Mouse (Mus musculus) mesoderm, embryonic 11.5 days (tissue): ENCODE results near the gene Mief1.

Experiments used
- DNase-seq: peaks from one replicate; pipeline ENCODE4 v3.0.0-alpha.2; 2012; ENCODE audit warnings: low read depth, low spot score

The Mief1 gene

DNA sequence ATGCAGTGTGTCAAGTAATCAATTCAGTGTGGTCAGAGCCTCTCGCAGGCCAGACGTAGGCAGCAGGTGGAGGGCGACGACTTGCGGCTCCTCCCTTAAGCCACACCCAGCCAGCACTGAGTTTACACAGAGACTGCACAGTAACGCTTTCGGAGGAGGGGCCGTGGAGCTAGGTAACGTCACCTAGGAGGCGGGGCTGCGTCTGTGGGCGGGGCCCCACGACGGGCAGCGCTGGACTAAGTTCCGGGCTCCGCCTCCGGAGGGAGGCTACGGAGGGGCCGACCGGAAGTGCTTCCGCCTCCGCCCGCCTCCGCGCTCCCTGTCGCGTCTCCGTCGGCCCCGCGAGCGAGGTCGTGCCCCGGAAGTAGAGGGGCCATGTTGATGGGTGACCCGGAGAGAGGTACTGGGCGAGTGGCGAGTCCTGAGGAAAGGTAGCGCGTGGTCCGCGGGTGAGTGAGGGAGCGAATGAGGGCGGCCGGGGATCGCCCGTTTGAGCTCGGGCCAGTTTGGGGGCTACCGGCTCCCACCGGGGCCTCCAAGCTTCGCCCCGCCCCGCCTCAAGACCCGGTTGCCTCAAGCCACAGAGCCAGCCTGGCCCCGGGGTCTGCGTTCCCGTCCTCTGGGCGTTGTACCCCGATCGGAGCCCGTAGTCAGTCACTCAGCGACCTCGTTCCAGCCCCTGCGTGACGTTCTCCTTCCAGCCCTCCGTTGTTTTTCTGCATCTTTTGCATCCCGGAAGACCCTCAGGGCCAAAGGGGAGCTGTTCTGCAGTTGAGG lies at the start of gene Mief1:
TSS of gene Mief1 (plus strand) at position 286 of the 777 bp plus-strand sequence.
- peak; percentile 99 for DNase-seq

DNA sequence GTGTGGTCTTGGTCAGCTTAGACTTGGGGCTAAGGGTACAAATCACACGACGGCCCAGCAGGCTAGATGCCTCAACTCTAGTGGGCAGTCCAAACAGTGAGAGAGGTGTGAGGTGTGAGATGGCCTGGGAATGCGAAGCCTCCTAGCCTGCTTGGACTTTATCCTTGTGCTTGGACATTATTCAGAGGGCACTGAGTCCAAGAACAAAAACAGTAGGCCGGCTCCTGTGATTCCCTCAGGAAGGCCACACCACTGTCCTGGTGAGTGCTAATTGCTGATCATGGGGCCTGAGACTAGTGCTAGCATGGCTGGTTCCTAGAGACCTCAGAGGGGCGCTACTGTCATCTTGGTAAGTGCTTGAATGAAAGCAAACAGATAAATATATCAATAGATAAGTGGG lies 44.9 kb upstream of the Mief1 start:
- no peak for DNase-seq

GRCm38 (mm10) chr15:80190075-80190474 lies 43.7 kb upstream of the Mief1 start:
- DNase-seq: no peak

- no peak for DNase-seq
These were observed 42.1 kb upstream of the Mief1 start for GRCm38 (mm10) chr15:80191585-80192245.

GRCm38 (mm10) chr15:80192246-80192585 lies 41.6 kb upstream of the Mief1 start:
- no peak for DNase-seq

- no peak for DNase-seq
These were observed 41.0 kb upstream of the Mief1 start for GRCm38 (mm10) chr15:80192847-80193246.

GRCm38 (mm10) chr15:80199556-80199955 lies 34.3 kb upstream of the Mief1 start:
- no peak for DNase-seq

- DNase-seq: no peak
These were observed 31.6 kb upstream of the Mief1 start for GRCm38 (mm10) chr15:80202111-80202775.

GRCm38 (mm10) chr15:80203406-80203805 lies 30.4 kb upstream of the Mief1 start:
- DNase-seq: peak; percentile 64

DNA sequence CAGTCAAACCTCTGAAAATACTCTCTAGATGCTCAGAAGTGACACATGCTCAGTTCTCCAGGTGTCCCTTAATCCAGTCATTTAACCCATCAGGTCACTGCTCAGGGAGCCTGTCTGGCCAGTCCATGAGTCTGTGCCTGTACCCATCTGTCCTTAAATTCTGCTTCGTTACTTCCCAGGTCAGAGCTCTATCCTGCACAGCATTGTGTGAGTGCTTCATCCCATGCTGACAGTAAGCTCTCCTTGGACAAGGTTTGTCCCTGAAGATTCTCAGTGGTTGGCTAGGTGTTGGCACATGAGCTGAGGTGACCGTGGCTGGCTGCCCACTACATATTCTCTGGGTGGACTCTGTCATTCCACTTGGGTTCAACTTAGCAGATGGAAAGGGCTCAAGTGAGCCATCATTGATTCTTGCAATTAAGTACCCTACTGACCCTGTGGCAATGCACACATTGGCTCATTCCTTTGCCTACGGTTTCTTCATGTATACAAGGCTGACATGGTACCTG lies 27.7 kb upstream of the Mief1 start:
- no peak for DNase-seq

GRCm38 (mm10) chr15:80208446-80208845 lies 25.4 kb upstream of the Mief1 start:
- no peak for DNase-seq

DNA sequence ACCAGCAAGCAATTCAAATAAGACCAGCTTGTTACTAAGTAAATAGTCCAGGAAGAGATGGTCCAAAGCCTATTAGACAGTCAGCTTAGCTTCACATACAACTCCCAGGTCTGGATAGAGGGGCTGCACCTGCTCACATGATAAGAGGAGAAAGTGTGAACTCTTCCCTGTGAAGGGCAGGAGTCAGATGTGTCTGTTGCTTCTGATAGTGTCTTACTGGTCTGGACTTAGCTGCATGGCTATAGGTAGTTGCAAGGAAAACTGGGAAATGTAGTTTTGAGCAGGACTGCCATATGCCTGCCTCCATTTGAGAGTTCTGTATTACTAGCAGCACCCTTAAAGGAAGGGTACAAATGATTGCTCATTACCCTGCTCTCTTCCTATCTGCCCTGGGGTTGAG lies 20.1 kb upstream of the Mief1 start:
- DNase-seq: no peak

GRCm38 (mm10) chr15:80215716-80216479 lies 17.9 kb upstream of the Mief1 start:
- DNase-seq: no peak

DNA sequence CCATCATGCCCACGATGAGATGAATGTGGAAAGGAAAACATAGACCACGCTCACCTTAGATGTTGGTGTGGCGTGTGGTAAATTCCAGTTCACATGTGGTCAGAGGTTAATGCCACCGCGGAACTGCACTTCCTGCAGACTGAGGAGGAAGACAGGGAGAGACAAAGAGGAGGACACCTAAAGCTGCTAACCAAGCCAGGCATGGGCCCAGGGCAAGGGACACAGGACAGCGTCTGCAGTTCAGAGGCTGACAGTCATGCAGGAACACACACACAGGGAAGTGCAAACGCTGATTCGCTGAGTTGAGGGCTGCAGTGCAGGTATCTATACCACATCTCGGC lies 17.4 kb upstream of the Mief1 start:
- DNase-seq: no peak

DNA sequence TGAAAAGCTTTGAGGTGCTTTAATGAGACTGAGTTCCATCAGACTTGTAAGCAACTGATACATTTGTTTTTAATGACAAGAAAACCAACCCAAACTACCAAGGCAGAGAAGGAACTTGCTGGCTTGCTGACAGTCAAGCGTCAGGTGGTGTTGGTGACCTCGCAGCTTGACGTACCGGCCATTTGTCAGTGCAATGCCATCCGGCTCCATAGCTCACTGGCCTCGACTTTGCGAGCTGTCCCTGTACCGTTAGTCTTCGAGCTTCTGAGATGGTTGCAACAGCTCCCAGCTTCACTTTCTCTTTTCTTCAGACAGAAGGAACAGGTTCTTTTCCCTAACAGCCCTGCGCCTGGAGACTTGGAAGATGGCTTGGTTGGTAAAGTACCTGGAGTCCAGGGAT lies 16.3 kb upstream of the Mief1 start:
- no peak for DNase-seq

GRCm38 (mm10) chr15:80219211-80219610 lies 14.6 kb upstream of the Mief1 start:
- DNase-seq: peak; percentile 39

DNA sequence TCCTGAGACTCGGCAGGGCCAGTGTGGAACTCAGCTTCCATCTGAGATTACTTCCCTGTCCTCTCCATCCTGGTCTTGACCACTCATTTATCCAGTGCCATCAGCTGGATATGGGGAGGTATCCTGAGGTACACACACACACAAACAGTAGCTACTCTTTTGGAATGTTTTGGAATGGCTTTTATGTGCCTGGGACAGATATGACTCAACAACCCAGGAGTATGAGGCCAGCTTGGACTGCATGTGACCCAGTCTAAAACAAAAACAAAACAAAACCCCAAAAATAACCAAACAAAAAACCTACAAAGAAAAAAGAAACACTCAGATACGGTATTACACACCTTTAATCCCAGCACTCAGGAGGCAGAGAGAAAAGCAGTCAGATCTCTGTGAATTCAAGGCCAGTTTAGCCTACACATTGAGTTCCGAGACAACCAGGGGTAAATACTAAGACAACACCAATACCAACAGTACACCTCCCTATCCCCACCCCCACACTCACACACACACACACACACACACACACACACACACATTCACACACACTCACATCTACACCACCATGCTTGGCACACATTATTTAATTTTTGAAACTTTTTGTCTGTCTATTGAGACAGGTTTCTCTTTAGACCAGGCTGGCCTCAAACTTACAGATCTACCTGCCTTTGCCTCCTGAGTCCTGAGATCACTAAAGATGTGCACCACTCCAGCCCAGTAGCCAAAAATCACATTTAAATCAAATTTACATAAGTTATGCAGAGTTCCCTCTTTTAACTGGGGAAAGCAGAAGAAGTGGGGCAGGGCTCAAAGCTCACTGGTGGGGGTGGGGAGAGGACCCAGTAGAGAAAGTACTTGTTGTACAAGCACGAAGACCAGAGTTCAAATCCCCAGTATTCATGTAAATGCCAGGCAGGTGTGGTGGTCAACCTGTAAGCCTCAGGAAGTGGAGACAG lies 13.8 kb upstream of the Mief1 start:
- no peak for DNase-seq

- no peak for DNase-seq
These were observed 12.8 kb upstream of the Mief1 start for GRCm38 (mm10) chr15:80221031-80221430.

DNA sequence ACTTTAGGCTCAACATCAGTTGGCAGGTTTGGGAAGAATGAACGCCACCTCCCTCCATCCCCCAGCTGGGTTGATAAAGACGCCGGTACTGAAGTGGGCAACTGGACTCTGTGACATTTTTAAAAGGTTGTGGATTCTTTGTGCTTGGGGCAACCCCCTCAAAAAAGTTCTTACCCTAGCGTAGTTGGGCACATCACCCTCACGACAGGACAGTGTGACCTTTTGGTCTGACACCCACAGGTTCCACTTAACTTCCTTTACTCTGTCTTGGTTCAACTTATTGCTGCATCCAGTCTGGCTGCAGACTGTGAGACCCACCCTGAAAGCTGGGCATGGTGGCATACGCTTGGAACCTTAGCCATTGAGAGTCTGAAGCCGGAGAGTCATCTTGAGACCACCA lies 10.1 kb upstream of the Mief1 start:
- DNase-seq: no peak

GRCm38 (mm10) chr15:80225208-80225607 lies 8.6 kb upstream of the Mief1 start:
- peak; percentile 85 for DNase-seq

DNA sequence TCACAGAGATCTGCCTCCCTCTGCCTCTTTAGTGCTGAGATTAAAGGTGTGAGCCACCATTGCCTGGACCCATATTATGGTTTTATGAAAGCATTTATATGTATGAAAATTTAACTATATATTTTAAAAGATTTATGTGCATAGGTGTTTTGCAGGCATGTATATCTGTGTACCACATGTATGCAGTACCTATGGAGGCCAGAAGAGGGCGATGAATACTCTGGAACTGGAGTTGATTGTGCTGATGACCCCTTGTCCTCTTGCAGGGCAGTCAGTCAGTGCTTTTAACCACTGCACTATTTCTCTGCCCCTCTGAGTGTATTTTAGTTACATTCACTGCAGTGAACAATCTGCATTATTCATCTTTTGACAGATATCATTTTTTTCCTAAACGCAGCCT lies 8.0 kb upstream of the Mief1 start:
- DNase-seq: peak; percentile 75
